7 mouse cellular contexts compared by ENCODE assay signal in genomic region chr11:72440597-72440964, GRCm38 (mm10). TPM values are rescaled to one million over a fixed set of nuclear protein-coding genes. Genes with fewer than 3 reads are reported as not detected.
DNase-seq lines count a peak whose midpoint lies in the region; ATAC-seq and TF ChIP-seq lines count a peak whose summit lies in the region.
"Not testable (repeated sequence)": the region's sequence is repeated elsewhere in the genome, so short reads cannot be mapped to it uniquely, and the experiment has no call there.

No protein-coding gene starts in this region.

- not testable (repeated sequence) for DNase-seq in forebrain, embryonic 10.5 days (ENCODE audit: extremely low spot score, low spot score); limb, embryonic 14.5 days (ENCODE audit: low spot score); lung, postnatal 0 days (ENCODE audit: low spot score)

- not testable (repeated sequence) for TF ChIP-seq EP300 in lung, postnatal 0 days (IDR thresholded peaks at IDR 0.05)

- TF ChIP-seq POLR2A in bone marrow, adult 2 months (IDR thresholded peaks at IDR 0.05; ENCODE audit: borderline replicate concordance, control insufficient read depth, low read depth, low read length); limb, embryonic 14.5 days (IDR thresholded peaks at IDR 0.05; ENCODE audit: borderline replicate concordance, extremely low read depth, insufficient read depth, insufficient read length): not testable (repeated sequence)

- 33% methylated on average over 6 of the region's 6 CpGs for WGBS in bone marrow, adult 2 months
- WGBS in forebrain, embryonic 10.5 days: 47% methylated on average over 6 of the region's 6 CpGs
- 46% methylated on average over 6 of the region's 6 CpGs for WGBS in heart, embryonic 14.5 days
- 35% methylated on average over 6 of the region's 6 CpGs for WGBS in intestine, embryonic 15.5 days
- 41% methylated on average over 6 of the region's 6 CpGs for WGBS in limb, embryonic 14.5 days
- WGBS in lung, postnatal 0 days: 41% methylated on average over 6 of the region's 6 CpGs
- 45% methylated on average over 6 of the region's 6 CpGs for WGBS in neural tube, embryonic 13.5 days

- peak overlapping the region; percentile 89 for H3K4me2 ChIP-seq in heart, embryonic 14.5 days (ENCODE audit: low read length)
- H3K4me2 ChIP-seq in intestine, embryonic 15.5 days (replicated peaks): peak overlapping the region; percentile 87
- peak overlapping the region; percentile 88 for H3K4me2 ChIP-seq in limb, embryonic 14.5 days (replicated peaks; ENCODE audit: low read depth, low read length, severe bottlenecking)
- H3K4me2 ChIP-seq in lung, postnatal 0 days (replicated peaks; ENCODE audit: low read depth, low read length): peak overlapping the region; percentile 90
- peak overlapping the region; percentile 93 for H3K4me2 ChIP-seq in neural tube, embryonic 13.5 days

- peak overlapping the region; percentile 86 for H3K9ac ChIP-seq in heart, embryonic 14.5 days (ENCODE audit: low read length)
- H3K9ac ChIP-seq in intestine, embryonic 15.5 days: peak overlapping the region; percentile 81
- H3K9ac ChIP-seq in limb, embryonic 14.5 days (ENCODE audit: low read depth, low read length, severe bottlenecking): peak overlapping the region; percentile 80
- peak overlapping the region; percentile 51; the same call in 1 of the 2 replicates for H3K9ac ChIP-seq in lung, postnatal 0 days (replicated peaks; ENCODE audit: low read depth)
- peak overlapping the region; percentile 89 for H3K9ac ChIP-seq in neural tube, embryonic 13.5 days

- not testable (repeated sequence) for TF ChIP-seq CTCF in bone marrow, adult 2 months (IDR thresholded peaks at IDR 0.05; ENCODE audit: control insufficient read depth, insufficient read depth, low read length); lung, postnatal 0 days (IDR thresholded peaks at IDR 0.05)

- peak overlapping the region; percentile 42 for H3K27ac ChIP-seq in bone marrow, adult 2 months (ENCODE audit: control insufficient read depth, insufficient read depth, low read depth, low read length, poor library complexity)
- peak overlapping the region; percentile 94 for H3K27ac ChIP-seq in forebrain, embryonic 10.5 days
- peak overlapping the region; percentile 78 to 90 for H3K27ac ChIP-seq in heart, embryonic 14.5 days (replicated peaks in 1 of 2; ENCODE audit: control insufficient read depth in 1 of 2, insufficient read depth in 1 of 2, low read depth in 2 of 2, low read length in 2 of 2)
- peak overlapping the region; percentile 91 for H3K27ac ChIP-seq in intestine, embryonic 15.5 days
- H3K27ac ChIP-seq in limb, embryonic 14.5 days (replicated peaks; ENCODE audit: low read depth, low read length): peak overlapping the region; percentile 85
- peak overlapping the region; percentile 76 for H3K27ac ChIP-seq in lung, postnatal 0 days (ENCODE audit: low read length)
- H3K27ac ChIP-seq in neural tube, embryonic 13.5 days (replicated peaks): peak overlapping the region; percentile 95

- not testable (repeated sequence) for H3K4me1 ChIP-seq in bone marrow, adult 2 months (ENCODE audit: control insufficient read depth, insufficient read depth, low read length); limb, embryonic 14.5 days (ENCODE audit: control insufficient read depth, insufficient read depth, low read length)
- H3K4me1 ChIP-seq in forebrain, embryonic 10.5 days: peaks cover 28% of the 10 kb centered on the region
- H3K4me1 ChIP-seq in heart, embryonic 14.5 days (ENCODE audit: control insufficient read depth in 2 of 2, insufficient read depth in 2 of 2, low read length in 2 of 2): peaks cover 9 to 13% of the 10 kb centered on the region in 2 experiments
- H3K4me1 ChIP-seq in intestine, embryonic 15.5 days (replicated peaks): peaks cover 19% of the 10 kb centered on the region
- peaks cover 12% of the 10 kb centered on the region; the same call in 1 of the 2 replicates for H3K4me1 ChIP-seq in lung, postnatal 0 days (ENCODE audit: insufficient read depth, low read depth, low read length)
- peaks cover 15% of the 10 kb centered on the region for H3K4me1 ChIP-seq in neural tube, embryonic 13.5 days (replicated peaks)

- H3K36me3 ChIP-seq in forebrain, embryonic 10.5 days (replicated peaks): peaks cover 36% of the 10 kb centered on the region
- peaks cover 35% of the 10 kb centered on the region for H3K36me3 ChIP-seq in heart, embryonic 14.5 days (ENCODE audit: control insufficient read depth, insufficient read depth, low read length)
- H3K36me3 ChIP-seq in intestine, embryonic 15.5 days: peaks cover 33% of the 10 kb centered on the region
- H3K36me3 ChIP-seq in limb, embryonic 14.5 days (ENCODE audit: control insufficient read depth, insufficient read depth, low read length): peaks cover 32% of the 10 kb centered on the region
- H3K36me3 ChIP-seq in lung, postnatal 0 days (ENCODE audit: insufficient read depth, low read length): peaks cover 32% of the 10 kb centered on the region
- H3K36me3 ChIP-seq in neural tube, embryonic 13.5 days: peaks cover 33% of the 10 kb centered on the region

- not testable (repeated sequence) for ATAC-seq in heart, embryonic 14.5 days (ENCODE audit: insufficient number of reproducible peaks, insufficient read depth, low FRiP score, low read depth); limb, embryonic 14.5 days (ENCODE audit: low FRiP score, low read depth)
- ATAC-seq in intestine, embryonic 15.5 days: peak; percentile 4; the same call in 1 of the 2 replicates
- ATAC-seq in lung, postnatal 0 days: peak; percentile 3; the same call in 1 of the 2 replicates
- ATAC-seq in neural tube, embryonic 13.5 days (ENCODE audit: low read depth): peak; percentile 60

- H3K4me3 ChIP-seq in bone marrow, adult 2 months (replicated peaks; ENCODE audit: control insufficient read depth, low read depth, low read length): peak overlapping the region; percentile 84
- H3K4me3 ChIP-seq in forebrain, embryonic 10.5 days: peak overlapping the region; percentile 96
- peak overlapping the region; percentile 75 for H3K4me3 ChIP-seq in heart, embryonic 14.5 days (ENCODE audit: control insufficient read depth in 1 of 2, insufficient read depth in 1 of 2, low read depth in 1 of 2, low read length in 2 of 2)
- peak overlapping the region; percentile 88 for H3K4me3 ChIP-seq in intestine, embryonic 15.5 days (replicated peaks)
- H3K4me3 ChIP-seq in limb, embryonic 14.5 days (replicated peaks; ENCODE audit: low read length): peak overlapping the region; percentile 90
- H3K4me3 ChIP-seq in lung, postnatal 0 days (ENCODE audit: low read depth, low read length): peak overlapping the region; percentile 64
- peak overlapping the region; percentile 83 for H3K4me3 ChIP-seq in neural tube, embryonic 13.5 days

- H3K9me3 ChIP-seq in forebrain, embryonic 10.5 days; heart, embryonic 14.5 days (ENCODE audit: control insufficient read depth, low read length); intestine, embryonic 15.5 days; limb, embryonic 14.5 days (ENCODE audit: control insufficient read depth, low read length); lung, postnatal 0 days (ENCODE audit: low read length); neural tube, embryonic 13.5 days: not testable (repeated sequence)

- H3K27me3 ChIP-seq in forebrain, embryonic 10.5 days (ENCODE audit: poor library complexity, severe bottlenecking); heart, embryonic 14.5 days (ENCODE audit: control insufficient read depth, insufficient read depth, low read length); intestine, embryonic 15.5 days (replicated peaks); limb, embryonic 14.5 days (ENCODE audit: control insufficient read depth, insufficient read depth, low read length); lung, postnatal 0 days (replicated peaks; ENCODE audit: insufficient read depth, low read length); neural tube, embryonic 13.5 days: not testable (repeated sequence)

RNA-seq across cellular contexts. Expression of gene Mybbp1a, which starts 0.6 kb away (rescaled TPM):
- 40.0 and 68.3 TPM in 2 replicates for polyA plus RNA-seq in bone marrow, adult 2 months (2011; ENCODE audit: insufficient read depth, insufficient read length, low replicate concordance, missing spikeins)
- polyA plus RNA-seq in forebrain, embryonic 10.5 days (2016; fragmentation: Nextera tagmentation; extraction: Ambion mirVana): 248 and 256 TPM in 2 replicates
- polyA plus RNA-seq in heart, embryonic 14.5 days (2014; fragmentation: Nextera tagmentation; extraction: Ambion mirVana): 61.9 and 64.7 TPM in 2 replicates
- 171 and 172 TPM in 2 replicates for polyA plus RNA-seq in intestine, embryonic 15.5 days (2015; fragmentation: Nextera tagmentation; extraction: Ambion mirVana)
- 103 and 110 TPM in 2 replicates for polyA plus RNA-seq in limb, embryonic 14.5 days (2012; rRNA removed)
- polyA plus RNA-seq in limb, embryonic 14.5 days (2014; fragmentation: Nextera tagmentation; extraction: Ambion mirVana): 123 and 127 TPM in 2 replicates
- 41.5 and 44.3 TPM in 2 replicates for polyA plus RNA-seq in lung, postnatal 0 days (2015; fragmentation: Nextera tagmentation; extraction: Ambion mirVana)
- 69.6 and 80.7 TPM in 2 replicates for polyA plus RNA-seq in neural tube, embryonic 13.5 days (2015; fragmentation: Nextera tagmentation; extraction: Ambion mirVana)

RNA-seq across cellular contexts. Expression of gene Ggt6, which starts 5.3 kb away (rescaled TPM):
- polyA plus RNA-seq in bone marrow, adult 2 months (2011; ENCODE audit: insufficient read depth, insufficient read length, low replicate concordance, missing spikeins): not detected in 2 replicates
- not detected in 2 replicates for polyA plus RNA-seq in forebrain, embryonic 10.5 days (2016; fragmentation: Nextera tagmentation; extraction: Ambion mirVana)
- polyA plus RNA-seq in heart, embryonic 14.5 days (2014; fragmentation: Nextera tagmentation; extraction: Ambion mirVana): not detected in 2 replicates
- 11.5 and 14.4 TPM in 2 replicates for polyA plus RNA-seq in intestine, embryonic 15.5 days (2015; fragmentation: Nextera tagmentation; extraction: Ambion mirVana)
- 4.6 and 4.9 TPM in 2 replicates for polyA plus RNA-seq in limb, embryonic 14.5 days (2012; rRNA removed)
- polyA plus RNA-seq in limb, embryonic 14.5 days (2014; fragmentation: Nextera tagmentation; extraction: Ambion mirVana): 4.8 and 5.9 TPM in 2 replicates
- polyA plus RNA-seq in lung, postnatal 0 days (2015; fragmentation: Nextera tagmentation; extraction: Ambion mirVana): 0.94 and 1.0 TPM in 2 replicates
- not detected in 2 replicates for polyA plus RNA-seq in neural tube, embryonic 13.5 days (2015; fragmentation: Nextera tagmentation; extraction: Ambion mirVana)

RNA-seq across cellular contexts. Expression of gene Smtnl2, which starts 29.1 kb away (rescaled TPM):
- 5.6 TPM in 1 of 2 replicates, not detected in the other for polyA plus RNA-seq in bone marrow, adult 2 months (2011; ENCODE audit: insufficient read depth, insufficient read length, low replicate concordance, missing spikeins)
- 10.6 and 12.5 TPM in 2 replicates for polyA plus RNA-seq in forebrain, embryonic 10.5 days (2016; fragmentation: Nextera tagmentation; extraction: Ambion mirVana)
- polyA plus RNA-seq in heart, embryonic 14.5 days (2014; fragmentation: Nextera tagmentation; extraction: Ambion mirVana): 116 and 122 TPM in 2 replicates
- polyA plus RNA-seq in intestine, embryonic 15.5 days (2015; fragmentation: Nextera tagmentation; extraction: Ambion mirVana): 41.9 and 45.0 TPM in 2 replicates
- 23.9 and 24.2 TPM in 2 replicates for polyA plus RNA-seq in limb, embryonic 14.5 days (2012; rRNA removed)
- 31.9 and 33.2 TPM in 2 replicates for polyA plus RNA-seq in limb, embryonic 14.5 days (2014; fragmentation: Nextera tagmentation; extraction: Ambion mirVana)
- polyA plus RNA-seq in lung, postnatal 0 days (2015; fragmentation: Nextera tagmentation; extraction: Ambion mirVana): 108 TPM in 2 replicates
- polyA plus RNA-seq in neural tube, embryonic 13.5 days (2015; fragmentation: Nextera tagmentation; extraction: Ambion mirVana): 8.9 and 10.5 TPM in 2 replicates

RNA-seq across cellular contexts. Expression of gene Spns2, which starts 49.1 kb away (rescaled TPM):
- polyA plus RNA-seq in bone marrow, adult 2 months (2011; ENCODE audit: insufficient read depth, insufficient read length, low replicate concordance, missing spikeins): 6.3 and 10.7 TPM in 2 replicates
- 2.0 and 3.0 TPM in 2 replicates for polyA plus RNA-seq in forebrain, embryonic 10.5 days (2016; fragmentation: Nextera tagmentation; extraction: Ambion mirVana)
- polyA plus RNA-seq in heart, embryonic 14.5 days (2014; fragmentation: Nextera tagmentation; extraction: Ambion mirVana): 3.3 and 3.7 TPM in 2 replicates
- polyA plus RNA-seq in intestine, embryonic 15.5 days (2015; fragmentation: Nextera tagmentation; extraction: Ambion mirVana): 5.3 and 5.6 TPM in 2 replicates
- 15.9 and 16.6 TPM in 2 replicates for polyA plus RNA-seq in limb, embryonic 14.5 days (2012; rRNA removed)
- polyA plus RNA-seq in limb, embryonic 14.5 days (2014; fragmentation: Nextera tagmentation; extraction: Ambion mirVana): 5.9 and 6.3 TPM in 2 replicates
- 11.1 and 12.2 TPM in 2 replicates for polyA plus RNA-seq in lung, postnatal 0 days (2015; fragmentation: Nextera tagmentation; extraction: Ambion mirVana)
- polyA plus RNA-seq in neural tube, embryonic 13.5 days (2015; fragmentation: Nextera tagmentation; extraction: Ambion mirVana): 9.1 and 10.8 TPM in 2 replicates

Comparison
In these comparisons a context has a peak if more than half of its experiments do, and no peak if none do; other contexts are left out.
1. H3K27ac ChIP-seq: peak in every context shown above with its lines; median percentile 95 in neural tube, embryonic 13.5 days; 94 in forebrain, embryonic 10.5 days; 91 in intestine, embryonic 15.5 days; 85 in limb, embryonic 14.5 days; 84 in heart, embryonic 14.5 days; 76 in lung, postnatal 0 days; 42 in bone marrow, adult 2 months.